Mouse (Mus musculus): ENCODE measurements around the gene Epha4. TPM values are rescaled to one million over a fixed set of nuclear protein-coding genes. Genes with fewer than 3 reads are reported as not detected.

Epha4 gene
- total RNA-seq, 2 experiments from 2014 or later: 1.7 to 2.3 TPM

DNA sequence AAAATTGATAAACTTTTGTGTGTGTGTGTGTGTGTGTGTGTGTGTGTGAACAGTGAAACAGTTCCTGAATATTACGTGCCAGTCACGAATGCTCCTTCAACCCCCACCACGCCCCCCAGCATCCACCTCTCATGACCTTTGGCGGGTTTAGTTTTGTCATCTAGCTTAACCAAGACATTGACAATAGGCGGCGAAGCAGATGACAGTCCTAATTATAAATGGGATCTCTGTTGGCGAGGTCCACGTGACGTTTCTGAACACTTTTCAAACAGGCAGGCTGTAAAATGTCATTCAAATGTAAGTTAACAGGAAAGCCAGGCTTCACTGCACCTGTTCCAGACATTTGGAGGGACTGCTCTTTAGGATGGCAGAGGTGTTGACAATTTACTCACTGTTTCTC lies 108.3 kb downstream of the Epha4 start:
- no peak for DNase-seq

DNA sequence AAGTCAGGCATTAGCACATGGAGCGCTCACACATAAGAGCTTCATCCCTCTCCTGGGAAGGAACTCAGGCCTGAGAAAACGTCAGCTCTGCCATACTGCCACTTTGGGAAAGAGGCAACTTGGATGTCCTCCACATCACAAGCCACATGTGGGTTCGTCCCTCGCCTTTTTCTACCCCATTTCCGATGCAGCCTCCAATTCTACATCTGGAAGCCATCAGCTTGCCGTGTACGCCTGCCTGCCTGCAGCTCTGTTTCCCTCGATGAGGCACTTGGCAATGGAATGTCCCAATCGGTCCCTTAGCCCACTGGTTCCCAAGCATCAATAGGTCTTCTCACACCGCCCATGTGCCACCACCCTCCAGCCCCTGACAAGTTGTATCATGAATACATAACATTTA lies 110.4 kb downstream of the Epha4 start:
- DNase-seq: no peak

DNA sequence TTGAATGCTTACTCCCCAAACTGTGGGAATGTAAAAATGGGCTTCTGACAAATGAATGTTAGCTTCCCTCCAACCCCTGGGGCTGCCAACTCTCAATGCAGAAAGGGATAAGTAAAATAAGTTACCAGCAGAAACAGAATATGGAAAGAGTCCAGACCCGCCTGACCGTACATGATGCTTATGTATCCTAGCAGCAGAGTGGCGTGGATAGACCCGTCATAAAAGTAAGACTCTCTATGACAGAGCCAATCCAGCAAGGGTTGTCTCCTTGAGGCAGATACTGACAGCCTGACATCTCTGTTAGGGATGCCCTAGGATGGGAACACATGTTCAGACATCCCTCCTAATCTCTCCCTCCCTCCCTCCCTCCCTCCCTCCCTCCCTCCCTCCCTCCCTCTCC lies 111.9 kb downstream of the Epha4 start:
- no peak for DNase-seq

DNA sequence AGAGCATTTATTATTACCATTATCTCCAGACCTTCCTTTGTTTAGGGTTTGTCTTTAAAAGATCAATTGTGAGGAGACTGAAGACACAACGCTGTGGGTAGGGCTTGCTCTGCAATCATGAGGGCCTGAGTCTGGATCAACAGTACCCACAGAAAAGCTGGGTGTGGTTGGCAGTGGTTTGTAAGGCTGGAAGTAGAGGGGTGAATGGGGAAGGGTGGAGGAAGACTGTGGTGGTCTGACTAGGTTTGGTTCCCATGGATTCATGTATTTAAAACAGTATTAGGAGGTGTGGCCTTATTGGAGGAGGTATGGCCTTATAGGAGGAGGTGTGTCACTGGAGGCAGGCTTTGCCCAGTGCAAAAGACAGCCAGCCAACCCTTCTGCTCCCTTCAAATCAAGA lies 113.4 kb downstream of the Epha4 start:
- no peak for DNase-seq

DNA sequence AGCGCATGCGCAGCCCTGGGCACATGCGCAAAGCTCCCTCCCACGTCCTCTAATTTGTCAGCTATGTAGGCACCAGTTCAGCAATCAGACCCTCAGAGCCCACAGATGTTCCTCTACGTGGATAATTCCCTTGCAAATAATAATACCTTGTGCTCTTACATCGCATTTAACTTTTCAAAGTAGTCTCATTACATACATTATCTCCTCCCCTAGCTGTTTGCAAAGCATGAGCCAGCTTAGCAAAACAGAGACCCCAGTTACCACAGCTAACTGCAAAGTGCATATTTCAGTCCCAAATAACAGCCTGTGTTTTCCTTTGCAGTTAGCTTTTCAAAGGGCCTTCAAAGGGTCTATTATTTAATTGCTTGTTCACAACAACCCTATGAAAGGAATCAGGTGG lies 123.3 kb downstream of the Epha4 start:
- no peak for DNase-seq

DNA sequence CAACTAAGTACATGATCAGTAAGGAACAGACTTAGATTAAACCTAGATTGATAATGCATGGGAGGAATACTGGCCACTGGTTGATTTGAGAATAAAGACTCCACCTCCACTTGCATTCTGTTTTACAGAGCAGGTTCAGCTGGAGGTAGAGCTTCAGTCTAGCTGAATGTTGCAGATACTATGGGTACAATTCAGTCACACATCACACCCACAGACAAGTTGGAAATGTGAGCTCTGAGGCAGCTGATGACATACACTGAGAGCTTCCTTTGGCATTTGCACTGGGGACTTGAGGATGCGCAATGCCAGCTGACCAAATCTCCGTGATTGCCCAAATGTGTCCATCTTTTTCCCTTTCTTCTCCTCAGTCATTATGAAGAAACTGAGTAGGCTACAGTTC lies 125.8 kb downstream of the Epha4 start:
- DNase-seq: no peak

DNA sequence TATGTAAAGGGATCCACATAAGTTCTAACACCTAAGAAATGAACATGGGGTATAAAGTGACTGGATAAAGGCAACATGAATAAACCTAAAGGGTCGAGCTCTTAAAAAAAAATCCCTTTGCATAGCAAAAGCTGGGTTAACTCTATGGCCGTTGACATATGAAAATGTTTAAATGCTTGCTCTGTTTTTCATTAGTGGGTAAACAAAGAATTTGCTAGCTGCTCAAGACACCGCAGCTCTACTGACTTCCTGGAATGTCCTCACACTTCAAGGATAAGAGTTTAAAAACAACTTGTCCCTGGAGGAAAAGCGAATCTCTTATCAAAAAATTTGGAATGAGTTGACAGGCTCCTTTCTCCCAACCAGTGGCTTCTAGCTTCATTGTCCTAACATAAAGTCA lies 126.3 kb downstream of the Epha4 start:
- DNase-seq: no peak

DNA sequence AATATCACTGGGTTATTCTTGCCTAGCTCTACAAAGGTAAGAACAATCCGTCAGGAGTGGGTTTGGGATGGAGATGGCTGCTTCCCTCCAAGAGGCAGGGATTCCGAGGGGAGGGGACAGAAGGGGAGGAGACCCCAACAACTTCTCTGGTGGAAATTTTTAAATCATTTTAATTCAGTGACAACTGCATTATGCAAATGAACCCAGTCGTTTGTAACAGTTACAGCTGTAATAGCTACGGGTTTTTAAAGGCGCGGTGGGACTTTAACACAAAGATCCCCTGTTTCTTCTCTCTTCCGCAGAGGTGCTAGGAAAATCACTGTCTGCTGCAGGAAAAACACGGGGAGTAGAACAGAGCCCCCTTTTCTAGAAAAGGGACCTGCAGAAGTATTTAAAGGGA lies 129.3 kb downstream of the Epha4 start:
- no peak for DNase-seq

DNA sequence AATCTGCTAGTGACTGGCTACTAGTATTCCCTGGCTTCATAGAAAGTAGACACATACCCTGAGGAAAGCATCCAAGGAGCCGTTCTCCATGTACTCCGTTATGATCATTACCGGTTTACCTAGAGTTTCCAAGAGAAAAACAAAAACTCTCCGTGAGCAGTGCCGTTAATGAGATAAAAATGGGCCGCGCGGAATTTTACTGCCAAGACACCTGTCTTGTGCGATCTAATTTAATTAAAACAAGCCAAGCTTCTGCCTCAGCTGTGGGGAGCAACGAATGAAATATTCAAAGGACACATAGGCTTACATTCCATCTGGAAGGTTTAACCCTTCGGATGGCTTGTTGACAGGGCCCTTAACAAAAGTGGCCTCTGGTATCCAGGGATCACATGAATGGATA lies 131.4 kb downstream of the Epha4 start:
- DNase-seq: no peak

DNA sequence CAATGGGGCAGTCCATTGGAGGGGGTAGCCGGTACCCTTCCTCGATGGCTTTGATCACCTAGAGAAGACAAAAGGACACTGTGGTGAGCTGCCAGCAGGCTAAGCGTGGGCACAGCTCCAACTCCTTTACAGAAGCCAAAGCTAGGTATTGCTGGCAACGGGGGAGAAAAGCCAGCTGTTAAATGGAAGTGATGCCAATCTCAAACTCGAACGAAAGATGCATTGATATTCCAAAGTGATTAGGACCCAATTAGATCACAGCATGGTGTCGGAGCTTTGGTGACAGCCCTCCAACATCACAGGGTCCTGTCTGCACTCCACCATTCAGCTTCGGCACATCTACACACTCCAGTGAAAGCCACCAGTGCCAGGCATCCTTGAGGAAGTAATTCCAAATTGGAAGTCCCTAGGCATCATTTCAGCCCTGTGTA lies 137.3 kb downstream of the Epha4 start:
- no peak for DNase-seq

DNA sequence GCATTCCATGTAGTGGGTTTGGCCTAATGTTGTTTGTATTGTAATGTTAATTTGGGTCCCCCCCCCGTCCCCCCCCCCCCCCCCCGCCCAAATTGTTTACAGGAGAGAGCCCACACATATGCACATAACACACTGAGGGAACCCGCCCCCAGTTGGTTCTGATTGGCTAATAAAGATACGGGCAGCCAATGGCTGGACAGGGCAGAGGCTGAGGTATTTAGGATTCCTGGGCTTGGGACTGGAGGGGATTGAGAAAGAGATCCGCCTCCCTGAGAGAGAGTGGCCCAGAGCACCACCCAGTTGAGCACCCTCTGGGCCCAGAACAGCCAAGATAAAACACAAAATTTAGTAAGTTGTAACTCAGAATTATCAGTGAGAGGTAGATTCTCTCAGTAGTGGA lies 140.8 kb downstream of the Epha4 start:
- no peak for DNase-seq

DNA sequence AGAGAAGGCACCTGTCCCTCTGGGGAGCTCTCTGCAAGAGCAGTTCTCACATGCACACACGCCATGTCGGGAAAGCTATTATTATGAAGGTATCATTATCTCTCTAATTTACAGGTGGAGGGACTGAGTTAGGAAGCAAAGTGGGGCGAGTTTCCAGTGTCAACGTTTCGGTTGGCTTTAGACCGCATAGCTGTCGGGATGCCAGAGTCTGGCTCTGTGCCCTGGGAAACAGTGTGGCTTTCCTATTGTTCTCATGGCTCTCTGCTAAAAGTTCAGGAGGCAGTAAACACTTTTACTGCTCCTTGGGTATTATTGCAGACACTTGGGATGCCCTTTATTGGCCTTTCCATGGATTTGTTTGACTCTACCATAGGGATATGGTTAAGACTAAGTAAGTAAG lies 144.0 kb downstream of the Epha4 start:
- no peak for DNase-seq

DNA sequence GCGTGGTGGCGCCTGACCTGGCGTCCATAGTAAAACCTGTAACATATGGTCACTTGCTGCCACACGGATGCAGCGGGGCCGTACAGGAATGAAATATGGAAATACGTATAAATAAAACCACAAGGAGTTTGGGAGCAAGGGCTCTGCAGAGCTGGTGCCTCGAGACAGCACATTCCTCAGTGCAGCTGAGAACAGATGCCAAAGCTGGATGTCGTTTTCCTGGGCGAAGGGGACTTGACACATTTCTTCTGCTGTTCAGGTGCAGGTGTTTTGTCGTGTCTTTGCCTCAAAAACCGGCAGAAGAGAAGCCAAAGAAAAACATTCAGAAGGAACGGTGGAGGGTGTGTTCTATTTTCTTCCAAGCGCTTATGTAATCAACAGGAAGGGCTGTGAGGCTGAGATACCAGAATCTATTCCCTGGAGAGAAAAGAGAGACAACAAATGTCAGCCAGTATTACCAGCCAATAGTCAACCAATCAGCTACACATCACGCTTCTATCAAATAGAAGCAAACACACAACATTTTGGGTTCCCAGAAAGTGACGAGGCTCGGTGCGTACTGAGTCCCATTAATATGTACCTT lies 145.5 kb downstream of the Epha4 start:
- DNase-seq: no peak

DNA sequence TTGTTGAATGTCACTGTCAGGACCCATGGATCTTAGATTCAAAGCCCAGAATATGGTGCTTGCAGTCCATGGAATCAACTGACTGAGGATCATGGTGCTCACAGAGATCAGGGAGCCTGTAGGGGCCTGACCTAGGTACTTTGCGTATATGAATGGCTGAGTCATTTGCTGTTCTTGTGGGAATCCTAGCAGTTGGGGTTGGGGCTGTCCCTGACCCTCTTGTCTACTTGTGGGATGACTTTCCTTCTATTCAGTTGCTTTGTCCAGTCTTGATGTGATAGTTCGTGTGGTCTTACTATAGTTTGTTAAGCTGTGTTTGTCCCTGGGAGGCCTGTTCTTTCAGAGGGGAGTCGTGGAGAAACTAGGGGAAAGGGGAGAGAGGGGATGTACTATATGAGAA lies 149.0 kb downstream of the Epha4 start:
- DNase-seq: no peak

DNA sequence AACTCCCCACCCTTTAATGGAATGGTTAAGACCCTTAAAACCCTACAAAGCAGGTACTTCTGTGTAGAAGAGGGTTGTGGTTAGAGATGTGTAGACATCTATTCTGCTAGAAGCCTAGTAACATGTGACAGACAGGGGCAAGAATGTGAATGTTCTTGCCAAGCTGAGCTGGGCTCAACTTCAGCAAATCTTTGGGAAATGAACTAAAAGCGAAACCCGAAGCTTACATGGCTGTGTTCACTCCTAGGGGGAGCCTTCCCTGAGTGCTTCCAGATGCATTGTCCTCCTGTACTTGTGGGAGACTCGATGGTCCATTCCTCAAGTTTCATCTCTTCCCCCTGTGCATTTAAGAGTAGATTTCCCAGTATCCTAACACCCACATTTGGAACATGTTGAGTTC lies 150.3 kb downstream of the Epha4 start:
- DNase-seq: no peak

DNA sequence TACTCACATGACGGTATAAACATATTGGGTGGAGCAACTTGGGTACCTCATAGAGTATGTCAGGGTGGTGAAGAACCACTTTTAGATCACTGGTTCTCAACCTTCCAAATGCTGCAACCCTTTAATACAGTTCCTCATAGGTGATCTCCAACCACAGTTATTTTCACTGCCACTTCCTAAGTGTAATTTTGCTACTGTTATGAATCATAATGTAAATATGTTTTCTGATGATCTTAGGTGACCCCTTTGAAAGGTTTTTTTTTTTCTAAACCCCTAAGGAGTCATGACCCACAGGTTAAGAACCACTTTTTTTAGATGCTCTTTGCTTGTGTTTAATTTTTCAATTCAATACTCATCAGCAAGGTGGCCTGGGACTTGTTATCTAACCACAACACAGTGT lies 151.0 kb downstream of the Epha4 start:
- DNase-seq: no peak

DNA sequence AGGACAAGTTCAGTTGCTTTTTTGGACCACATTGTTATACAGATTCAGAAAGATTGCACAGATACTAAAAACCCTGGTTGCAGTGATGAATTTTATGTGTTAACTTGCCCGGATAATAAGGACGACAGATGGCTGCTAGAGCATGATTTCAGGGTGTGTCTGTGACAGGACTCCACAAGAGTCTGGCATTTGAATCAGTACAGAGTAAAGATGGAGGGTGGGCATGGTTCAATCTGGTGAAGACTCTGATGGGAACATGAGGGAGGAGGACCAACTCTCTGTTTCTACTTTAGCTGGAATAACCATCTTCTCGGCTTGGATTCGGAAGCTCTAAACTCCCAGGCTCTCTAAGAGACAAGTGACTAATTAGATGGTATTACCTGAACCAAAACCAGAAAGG lies 168.4 kb downstream of the Epha4 start:
- no peak for DNase-seq

DNA sequence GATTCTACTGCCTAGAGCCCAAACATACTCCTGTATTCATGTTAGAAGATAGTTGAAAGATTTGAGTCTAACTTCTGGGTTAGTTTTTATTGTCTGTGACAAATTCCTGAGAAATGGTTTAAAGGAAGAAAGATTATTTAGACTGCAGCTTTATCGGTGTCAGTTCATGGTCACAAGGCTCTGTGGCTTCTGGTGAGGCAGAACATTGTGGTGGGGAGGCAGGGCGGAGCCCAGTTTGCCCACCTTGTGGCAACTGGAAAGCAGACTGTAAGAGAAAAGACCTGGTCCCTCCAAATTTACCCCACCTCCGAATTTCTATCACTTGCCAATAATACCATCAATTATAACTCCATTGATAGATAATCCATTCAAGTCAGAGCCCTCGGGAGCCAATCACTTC lies 171.1 kb downstream of the Epha4 start:
- no peak for DNase-seq

DNA sequence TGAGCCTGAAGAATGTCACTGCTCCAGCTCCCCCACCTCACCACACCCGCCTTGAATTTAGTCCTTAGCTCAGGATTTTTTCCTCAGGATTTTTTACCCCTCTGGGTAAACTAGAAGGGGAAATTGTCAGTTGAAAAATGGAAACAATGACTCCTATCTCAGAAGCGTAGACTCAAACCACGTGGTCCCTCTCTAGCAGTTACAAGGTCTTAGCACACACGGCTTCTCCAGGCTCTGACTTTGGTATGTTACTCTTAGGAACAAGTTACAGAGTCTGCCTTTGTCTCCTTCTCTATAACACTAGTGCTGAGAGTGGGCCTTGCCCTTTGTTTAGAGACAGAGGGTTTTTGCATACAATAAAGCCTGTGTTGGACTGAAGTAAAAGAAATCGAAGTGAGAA lies 175.2 kb downstream of the Epha4 start:
- no peak for DNase-seq

DNA sequence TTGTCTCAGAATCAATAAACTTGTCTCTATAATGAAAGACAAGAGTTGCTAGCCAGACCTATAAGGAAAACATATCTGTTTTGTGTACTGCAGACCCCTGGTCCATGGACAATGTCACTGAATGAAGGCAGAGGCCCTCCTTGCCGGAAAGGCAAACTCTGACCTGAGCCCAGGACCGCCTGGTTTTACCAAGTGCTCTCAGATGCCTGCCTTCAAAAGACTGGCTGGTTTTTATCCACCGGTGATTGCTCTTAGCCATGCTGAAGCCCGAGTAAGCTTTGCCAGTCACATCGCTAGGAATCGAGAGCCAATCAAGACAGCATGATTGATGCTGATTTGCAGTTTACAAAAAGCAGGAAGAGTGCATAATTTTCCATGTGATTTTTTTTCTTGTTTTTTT lies 176.5 kb downstream of the Epha4 start:
- DNase-seq: no peak

DNA sequence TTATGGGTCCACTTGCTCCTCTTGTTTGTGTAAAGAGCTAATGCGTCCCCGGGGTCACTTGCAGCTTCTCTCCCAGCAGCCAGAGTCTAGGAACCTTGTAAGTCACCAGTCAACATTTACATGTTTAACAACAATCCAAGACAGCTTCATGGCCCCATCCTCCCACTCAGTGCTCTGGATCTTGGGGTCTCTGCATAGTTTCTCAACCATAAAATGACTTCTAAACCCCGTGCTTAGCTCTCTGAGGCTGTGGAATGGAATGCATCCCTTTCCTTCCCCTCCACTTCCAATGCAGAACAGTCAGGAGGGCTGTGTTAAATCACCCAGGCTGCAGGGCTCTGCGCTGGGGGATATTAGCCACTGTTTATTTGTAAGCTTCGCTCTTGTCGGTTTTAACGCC lies 178.0 kb downstream of the Epha4 start:
- no peak for DNase-seq

DNA sequence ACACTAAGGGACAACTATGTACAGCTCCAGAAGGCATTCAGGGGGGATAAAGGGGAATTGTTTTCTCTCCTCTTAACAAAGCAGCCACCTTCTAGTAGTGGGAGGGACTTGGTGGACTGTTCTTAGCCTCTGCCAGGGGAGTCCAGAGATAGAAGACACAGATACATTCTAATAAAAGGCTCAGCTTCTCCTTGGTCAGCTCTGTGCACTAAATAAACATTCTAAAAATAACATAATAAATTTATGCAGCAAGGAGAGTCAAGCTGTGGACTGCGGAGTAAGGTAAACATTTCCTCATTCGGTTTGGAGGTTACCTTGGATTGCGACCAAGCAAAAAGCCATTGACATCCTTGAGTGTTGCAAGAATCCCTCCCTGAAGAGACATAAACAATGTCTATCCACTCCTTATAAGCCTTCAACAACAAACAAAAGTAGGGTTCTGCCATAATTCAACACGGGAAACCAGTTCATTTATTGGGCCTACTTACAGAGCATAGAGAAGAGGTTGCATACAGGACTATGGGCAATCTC lies 196.2 kb downstream of the Epha4 start:
- DNase-seq: no peak

All from adrenal gland, postnatal 36 days (tissue).